Mouse (Mus musculus): Measurements from ENCODE around the gene Sympk.
"Not testable (repeated sequence)": the region's sequence is repeated elsewhere in the genome, so short reads cannot be mapped to it uniquely, and the experiment has no call there.

Sympk gene

GRCm38 (mm10) chr7:19052345-19053135 lies 28.4 kb downstream of the Sympk start:
- DNase-seq (ENCODE audit: low read depth), result no peak

GRCm38 (mm10) chr7:19053136-19053532 lies 29.0 kb downstream of the Sympk start:
- DNase-seq (ENCODE audit: low read depth), result no peak

- peak; percentile 53 for DNase-seq (ENCODE audit: low read depth)
Observed at GRCm38 (mm10) chr7:19054047-19054776, 30.0 kb downstream of the Sympk start, which contains the start of gene Rsph6a. TSS of gene Rsph6a (plus strand) at chr7:19054690.

DNA sequence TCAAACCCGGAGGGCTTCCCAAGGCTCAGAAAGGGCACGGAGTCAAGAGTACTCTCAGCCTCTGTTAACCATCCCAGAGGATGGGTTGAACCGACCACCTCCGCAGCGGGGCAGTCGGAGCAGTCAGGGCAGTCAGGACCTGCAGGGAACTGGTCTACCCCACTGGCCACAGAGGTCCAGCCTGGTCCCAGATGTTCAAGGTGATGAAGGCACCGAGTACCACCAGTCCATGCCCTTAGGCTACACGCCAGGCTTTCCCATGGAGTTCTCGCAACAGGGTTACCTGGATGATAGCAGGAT lies 30.6 kb downstream of the Sympk start:
- DNase-seq (ENCODE audit: low read depth), result no peak

DNA sequence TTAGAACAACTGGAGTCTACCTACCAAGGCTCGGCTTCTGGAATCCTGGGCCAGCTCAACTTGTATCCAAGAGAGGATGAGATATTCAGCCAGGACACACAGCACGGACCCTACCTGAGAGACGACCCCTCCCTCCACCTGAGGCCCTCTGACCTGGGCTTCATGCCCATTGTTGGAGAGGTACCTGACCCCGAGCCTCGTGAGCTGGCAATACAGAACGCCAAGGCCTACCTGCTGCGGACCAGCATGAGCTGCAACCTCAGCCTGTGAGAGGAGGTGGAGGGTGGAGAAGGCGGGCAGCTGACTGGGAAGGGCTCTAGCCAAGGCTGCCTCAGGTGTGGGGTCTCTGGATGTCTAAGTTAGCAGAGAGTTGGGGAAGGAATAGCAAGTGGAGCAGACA lies 30.9 kb downstream of the Sympk start:
- no peak for DNase-seq (ENCODE audit: low read depth)

DNA sequence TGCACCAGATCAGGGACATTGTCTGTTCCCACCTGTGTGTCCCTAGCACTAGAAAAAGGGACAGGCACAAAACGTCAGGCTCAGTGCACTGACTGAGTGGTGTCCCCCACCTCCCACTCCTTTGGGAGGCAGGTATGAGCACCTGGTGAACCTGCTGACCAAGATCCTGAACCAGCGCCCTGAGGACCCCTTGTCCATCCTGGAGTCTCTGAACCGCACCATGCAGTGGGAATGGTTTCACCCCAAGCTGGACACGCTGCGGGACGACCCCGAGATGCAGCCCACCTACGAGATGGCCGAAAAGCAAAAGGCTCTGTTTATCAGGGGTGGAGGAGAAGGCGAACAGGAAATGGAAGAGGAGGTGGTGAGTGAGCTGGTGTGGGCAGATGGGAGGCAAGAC lies 33.2 kb downstream of the Sympk start:
- DNase-seq (ENCODE audit: low read depth), result no peak

DNA sequence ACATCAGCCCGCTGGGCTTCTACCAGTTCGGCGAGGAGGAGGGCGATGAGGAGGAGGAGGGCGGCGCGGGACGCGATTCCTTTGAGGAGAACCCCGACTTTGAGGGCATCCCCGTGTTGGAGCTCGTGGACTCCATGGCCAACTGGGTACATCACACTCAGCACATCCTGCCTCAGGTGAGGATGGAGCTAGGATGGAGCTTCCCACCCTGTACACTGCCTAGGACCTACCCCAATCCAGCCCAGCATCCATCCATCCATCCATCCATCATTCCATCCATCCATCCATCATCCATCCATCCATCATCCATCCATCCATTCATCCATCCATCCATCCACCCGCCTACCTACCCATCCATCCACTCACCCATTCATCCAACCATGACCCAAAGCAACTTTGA lies 41.7 kb downstream of the Sympk start:
- DNase-seq (ENCODE audit: low read depth), result no peak

GRCm38 (mm10) chr7:19067063-19067462 lies 42.9 kb downstream of the Sympk start:
- no peak for DNase-seq (ENCODE audit: low read depth)

- DNase-seq (ENCODE audit: low read depth), result no peak
Observed at GRCm38 (mm10) chr7:19067935-19068334, 43.8 kb downstream of the Sympk start.

DNA sequence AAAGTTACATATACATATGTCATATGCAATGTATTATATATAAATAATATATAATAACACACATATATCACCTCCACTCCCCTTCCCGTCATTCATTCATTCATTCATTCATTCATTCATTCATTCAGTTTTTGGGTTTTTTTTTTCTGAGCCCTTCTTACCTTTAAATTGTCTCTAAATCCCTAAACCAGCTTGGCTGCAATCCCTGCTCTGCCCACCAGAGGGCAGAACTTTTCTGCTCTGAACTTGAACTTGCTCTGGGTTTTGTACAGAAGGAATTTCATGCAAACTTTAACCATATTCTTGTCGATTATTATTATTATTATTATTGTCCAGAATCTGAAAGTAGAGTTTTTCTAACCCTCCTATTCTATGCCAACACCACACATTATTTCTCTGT lies 44.5 kb downstream of the Sympk start:
- peak; percentile 92 for DNase-seq (ENCODE audit: low read depth)

DNA sequence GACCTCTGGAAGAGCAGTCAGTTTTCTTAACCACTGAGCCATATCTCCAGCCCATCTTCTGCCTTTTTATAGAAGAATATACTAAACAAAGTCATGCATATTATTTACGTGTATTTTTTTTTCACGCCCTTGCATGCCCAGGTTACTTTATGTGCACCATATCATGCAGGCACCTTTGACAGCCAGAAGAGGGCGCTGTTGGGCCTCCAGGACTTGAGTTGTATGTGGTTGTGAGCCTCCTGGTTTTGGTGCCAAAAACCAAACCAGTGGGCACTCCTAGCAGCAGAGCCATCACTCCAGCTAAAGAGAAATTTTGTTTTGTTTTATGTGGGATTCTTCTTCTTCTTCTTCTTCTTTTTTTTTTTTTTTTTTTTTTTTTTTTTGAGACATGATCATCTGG lies 45.3 kb downstream of the Sympk start:
- peak; percentile 64 for DNase-seq (ENCODE audit: low read depth)

GRCm38 (mm10) chr7:19071024-19071423 lies 46.8 kb downstream of the Sympk start:
- not testable (repeated sequence) for DNase-seq (ENCODE audit: low read depth)

GRCm38 (mm10) chr7:19073504-19073903 lies 49.3 kb downstream of the Sympk start:
- DNase-seq (ENCODE audit: low read depth), result peak; percentile 50

- no peak for DNase-seq (ENCODE audit: low read depth)
Observed at GRCm38 (mm10) chr7:19074494-19074893, 50.3 kb downstream of the Sympk start.

GRCm38 (mm10) chr7:19075231-19075630 lies 51.1 kb downstream of the Sympk start:
- DNase-seq (ENCODE audit: low read depth), result no peak

- peak; percentile 98 for DNase-seq (ENCODE audit: low read depth)
Observed at GRCm38 (mm10) chr7:19075723-19076585, 51.8 kb downstream of the Sympk start, which contains the start of gene Dmwd. TSS of gene Dmwd (plus strand) at chr7:19076227.

- peak; percentile 34 for DNase-seq (ENCODE audit: low read depth)
Observed at GRCm38 (mm10) chr7:19076586-19076991, 52.4 kb downstream of the Sympk start.

DNA sequence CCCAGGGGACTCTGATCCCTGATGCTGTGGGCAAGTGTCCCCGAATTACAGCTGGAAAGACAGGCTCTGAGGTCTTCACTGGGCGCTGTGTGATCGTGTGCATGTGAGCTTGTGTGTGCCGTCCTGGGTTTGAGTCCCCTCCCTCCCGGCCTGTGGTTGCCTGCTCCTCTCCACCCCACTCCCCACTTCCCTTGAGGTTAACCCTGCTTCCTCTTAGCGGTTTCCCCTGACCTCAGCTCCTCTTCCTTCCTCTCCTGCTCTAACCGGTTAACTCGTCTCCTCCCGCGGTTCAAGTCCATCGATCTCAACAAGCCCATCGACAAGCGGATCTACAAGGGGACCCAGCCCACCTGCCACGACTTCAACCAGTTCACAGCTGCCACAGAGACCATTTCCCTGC lies 53.6 kb downstream of the Sympk start:
- no peak for DNase-seq (ENCODE audit: low read depth)

DNA sequence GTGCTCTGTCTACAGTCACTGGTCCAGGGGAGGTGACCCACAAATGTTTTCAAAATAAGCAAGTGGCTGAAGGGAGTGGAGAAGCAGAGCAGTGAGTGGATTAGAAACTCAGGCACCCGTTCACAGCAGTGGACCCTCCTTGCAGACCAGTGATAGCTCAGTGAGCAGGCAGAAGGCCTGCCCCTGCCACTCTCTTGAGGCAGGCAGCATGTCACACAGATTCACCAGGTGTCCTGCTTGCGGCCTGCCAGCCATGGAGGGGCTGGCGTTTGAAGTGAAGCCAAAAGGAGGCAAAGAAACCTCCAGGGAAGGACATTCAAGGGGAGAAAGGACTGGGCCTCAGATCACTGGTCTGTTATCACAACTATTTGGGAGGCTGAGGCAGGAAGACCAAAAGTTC lies 54.6 kb downstream of the Sympk start:
- no peak for DNase-seq (ENCODE audit: low read depth)

- no peak for DNase-seq (ENCODE audit: low read depth)
Observed at GRCm38 (mm10) chr7:19080451-19080950, 56.3 kb downstream of the Sympk start.

DNA sequence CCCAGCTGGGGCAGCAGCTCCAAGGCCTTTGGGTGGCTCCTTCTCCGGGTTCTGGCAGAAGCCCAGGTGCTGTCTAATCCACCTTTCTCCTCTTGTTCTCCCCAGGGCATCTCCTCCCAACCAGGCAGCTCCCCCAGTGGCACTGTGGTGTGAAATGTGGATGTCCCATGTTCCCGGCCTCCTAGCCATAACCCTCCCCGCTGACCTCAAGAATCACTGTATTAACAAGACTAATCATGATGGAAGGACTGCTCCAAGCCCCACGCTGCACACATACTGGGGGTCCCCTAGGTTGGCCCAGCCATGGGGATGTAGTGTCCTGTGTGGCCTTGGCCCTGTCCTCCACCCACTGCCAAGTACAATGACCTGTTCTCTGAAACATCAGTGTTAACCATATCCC lies 58.0 kb downstream of the Sympk start:
- no peak for DNase-seq (ENCODE audit: low read depth)

DNA sequence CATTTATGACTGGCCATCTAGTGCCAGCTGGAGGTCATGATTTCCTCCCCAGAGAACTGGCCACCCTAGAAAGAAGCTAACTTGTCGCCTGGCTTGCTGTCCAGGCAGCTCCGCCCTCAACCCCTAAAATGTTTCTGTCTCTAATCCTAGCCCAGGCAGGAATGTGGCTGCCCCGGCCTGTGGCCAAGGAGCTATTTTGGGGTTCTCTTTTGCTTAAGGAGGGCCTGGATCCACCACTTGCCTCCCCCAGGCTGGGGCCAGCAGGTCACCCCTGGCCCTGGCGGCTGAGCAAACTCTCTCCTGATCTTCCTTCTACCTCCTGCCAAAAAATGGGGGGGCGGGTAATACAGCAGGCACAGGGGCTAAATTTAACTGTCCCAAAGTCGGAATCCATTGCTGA lies 58.9 kb downstream of the Sympk start:
- peak; percentile 60 for DNase-seq (ENCODE audit: low read depth)

All from NIH3T3 (cell line).